Mouse (Mus musculus) T-helper 2 cell (primary cell): ENCODE results near the gene U2af2.

Source experiments
- in situ Hi-C: fragments of 300-600 bp; cut with MboI, MseI; formaldehyde crosslinking; loops from one replicate; pipeline ENCODE4 v1.15.1; 2025; ENCODE audit warnings: high pct_unique_total_duplicates

U2af2 gene

GRCm38 (mm10) chr7:5037026-5037425 lies 24.9 kb upstream of the U2af2 start:
- in situ Hi-C loops = no loop called here

- in situ Hi-C loops = no loop called here
These were observed 24.5 kb upstream of the U2af2 start for GRCm38 (mm10) chr7:5037467-5037866.

GRCm38 (mm10) chr7:5038109-5038732 lies 23.7 kb upstream of the U2af2 start, which contains the start of gene Zfp784:
Zfp784 (minus strand) TSS chr7:5038446.
- in situ Hi-C loops = no loop called here

DNA sequence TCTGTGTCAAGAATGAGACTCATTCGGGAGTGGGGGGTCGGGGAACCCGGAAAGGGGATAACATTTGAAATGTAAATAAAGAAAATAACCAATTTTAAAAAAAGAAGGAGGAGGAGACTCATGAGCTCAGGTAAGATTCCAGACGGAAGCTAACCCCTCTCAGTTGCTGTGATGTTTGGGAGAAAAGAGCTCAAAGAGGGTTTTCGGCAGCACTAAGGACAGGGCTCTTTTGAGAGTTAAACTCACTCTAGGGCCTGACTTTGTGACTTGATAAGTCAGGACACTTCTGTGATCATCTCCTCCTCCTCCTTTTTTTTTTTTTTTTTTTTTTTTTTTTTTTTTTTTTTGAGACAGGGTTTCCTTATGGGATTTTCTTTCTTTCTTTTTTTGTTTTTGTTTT lies 23.0 kb upstream of the U2af2 start:
- in situ Hi-C loops = no loop called here

GRCm38 (mm10) chr7:5044981-5045380 lies 17.0 kb upstream of the U2af2 start:
- in situ Hi-C loops = no loop called here

- in situ Hi-C loops = no loop called here
These were observed 15.8 kb upstream of the U2af2 start for GRCm38 (mm10) chr7:5046112-5046511.

- in situ Hi-C loops = no loop called here
These were observed 14.6 kb upstream of the U2af2 start for GRCm38 (mm10) chr7:5047313-5047712.

DNA sequence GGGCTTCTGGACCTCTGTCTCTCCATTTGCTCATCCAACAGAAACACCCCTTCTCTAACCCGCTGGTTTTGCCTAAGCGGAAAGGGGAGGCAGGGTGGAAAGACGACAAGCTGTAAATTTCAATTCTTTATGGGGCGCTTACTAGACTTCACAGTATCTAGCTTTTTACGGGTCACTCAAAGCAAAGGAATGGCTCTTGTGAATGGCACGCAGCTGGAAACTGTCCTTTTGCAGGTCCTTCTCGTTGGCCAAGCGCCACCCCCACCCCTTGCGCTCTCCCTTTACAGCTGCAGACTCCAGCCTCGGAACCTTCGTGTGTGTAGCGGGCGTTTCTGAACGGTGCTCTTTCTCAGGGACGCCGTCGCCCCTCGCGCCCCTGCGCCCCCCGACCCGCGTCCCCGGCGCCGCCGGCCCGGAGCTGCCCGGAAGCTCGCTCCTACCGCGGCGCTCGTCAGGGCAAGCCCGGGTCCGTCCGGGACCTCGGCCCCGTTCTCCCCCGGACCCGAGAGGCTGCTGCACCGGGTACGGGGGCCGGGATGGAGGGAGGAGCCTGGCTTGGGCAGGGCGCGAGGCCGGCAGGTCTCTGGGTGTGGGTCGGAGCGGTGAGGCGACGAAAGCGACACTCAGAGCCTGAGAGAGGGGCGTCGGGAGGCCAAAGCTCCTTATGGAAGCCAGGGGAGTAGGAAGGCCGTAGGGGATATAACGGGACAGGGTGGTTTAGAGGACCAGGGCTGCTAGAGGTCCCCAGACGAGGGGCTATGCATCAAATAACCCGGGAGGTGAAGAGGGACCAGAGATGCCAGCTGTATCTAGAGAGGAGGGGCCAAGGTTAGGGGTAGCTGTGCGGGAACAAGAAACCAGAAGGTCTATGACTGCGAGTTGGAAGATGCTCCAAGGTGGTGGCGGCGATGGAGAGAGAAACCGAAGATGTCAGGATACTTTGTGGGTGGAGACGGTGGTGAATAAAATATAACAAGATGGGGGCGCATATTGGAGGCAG lies 10.4 kb upstream of the U2af2 start, which contains the start of gene Zfp580:
TSS of gene Zfp580 (plus strand) at position 346 of the 1,000 bp plus-strand sequence.
- in situ Hi-C loops = loop anchor here (5.0 to 25.0 kb wide), 6 partner anchors 34 to 1364 kb away; partner anchors contain the start of genes Gm44973, Leng8, Mboat7 and Tmc4

- in situ Hi-C loops = loop anchor here (5.0 to 25.0 kb wide), 6 partner anchors 35 to 1365 kb away; partner anchors contain the start of genes Gm44973, Leng8, Mboat7 and Tmc4
These were observed 9.5 kb upstream of the U2af2 start for GRCm38 (mm10) chr7:5052438-5052837.

DNA sequence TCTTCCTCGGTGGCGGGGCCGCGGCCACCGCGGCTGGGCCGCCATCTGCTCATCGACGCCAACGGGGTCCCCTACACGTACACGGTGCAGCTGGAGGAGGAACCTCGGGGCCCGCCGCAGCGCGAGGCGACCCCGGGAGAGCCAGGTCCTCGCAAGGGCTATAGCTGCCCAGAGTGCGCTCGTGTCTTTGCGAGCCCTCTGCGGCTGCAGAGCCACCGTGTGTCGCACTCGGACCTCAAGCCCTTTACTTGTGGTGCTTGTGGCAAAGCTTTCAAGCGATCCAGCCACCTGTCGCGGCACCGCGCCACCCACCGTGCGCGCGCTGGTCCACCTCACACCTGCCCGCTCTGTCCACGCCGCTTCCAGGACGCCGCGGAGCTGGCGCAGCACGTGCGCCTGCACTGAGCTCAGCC lies 9.0 kb upstream of the U2af2 start:
- in situ Hi-C loops = loop anchor here (5.0 to 25.0 kb wide), 6 partner anchors 36 to 1366 kb away; partner anchors contain the start of genes Gm44973, Leng8, Mboat7 and Tmc4

- in situ Hi-C loops = loop anchor here (5.0 to 25.0 kb wide), 6 partner anchors 36 to 1366 kb away; partner anchors contain the start of genes Gm44973, Leng8, Mboat7 and Tmc4
These were observed 8.3 kb upstream of the U2af2 start for GRCm38 (mm10) chr7:5053456-5054179.

- in situ Hi-C loops = loop anchor here (10.0 to 25.0 kb wide), 4 partner anchors 242 to 1369 kb away; partner anchors contain the start of genes Leng8, Mboat7, Tmc4 and Tsen34
These were observed 5.2 kb upstream of the U2af2 start for GRCm38 (mm10) chr7:5056651-5057263.

GRCm38 (mm10) chr7:5057381-5057780 lies 4.6 kb upstream of the U2af2 start:
- in situ Hi-C loops = loop anchor here (10.0 to 25.0 kb wide), 4 partner anchors 243 to 1370 kb away; partner anchors contain the start of genes Leng8, Mboat7, Tmc4 and Tsen34

GRCm38 (mm10) chr7:5057804-5058203 lies 4.1 kb upstream of the U2af2 start:
- in situ Hi-C loops = loop anchor here (10.0 to 25.0 kb wide), 4 partner anchors 243 to 1371 kb away; partner anchors contain the start of genes Leng8, Mboat7, Tmc4 and Tsen34

- in situ Hi-C loops = loop anchor here (10.0 to 25.0 kb wide), 4 partner anchors 244 to 1371 kb away; partner anchors contain the start of genes Leng8, Mboat7, Tmc4 and Tsen34
These were observed 3.3 kb upstream of the U2af2 start for GRCm38 (mm10) chr7:5058631-5059030.

DNA sequence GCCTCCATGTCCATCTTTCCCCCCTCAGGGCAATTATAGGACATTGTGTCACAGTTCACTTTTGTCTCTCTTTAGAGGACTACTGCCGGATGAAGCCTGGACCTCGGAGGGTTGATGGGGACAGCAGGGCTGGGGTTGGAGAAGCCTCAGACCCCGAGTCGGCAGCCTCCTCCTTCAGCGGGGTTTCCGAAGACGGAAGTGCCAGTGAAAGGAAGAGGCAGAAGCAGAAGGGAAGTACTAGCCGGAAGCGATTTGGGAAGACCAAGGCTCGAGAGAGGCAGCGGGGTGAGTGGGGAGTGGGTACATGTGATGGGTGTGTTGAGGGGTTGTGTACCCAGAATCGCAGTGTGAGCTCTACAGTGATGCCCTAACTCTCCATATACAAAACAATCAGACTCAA lies 2.5 kb upstream of the U2af2 start:
- in situ Hi-C loops = loop anchor here (10.0 to 25.0 kb wide), 4 partner anchors 245 to 1372 kb away; partner anchors contain the start of genes Leng8, Mboat7, Tmc4 and Tsen34

- in situ Hi-C loops = loop anchor here (25.0 kb wide), 3 partner anchors 923 to 1373 kb away; partner anchors contain the start of genes Leng8, Mboat7, Tmc4 and Tsen34
These were observed 1.7 kb upstream of the U2af2 start for GRCm38 (mm10) chr7:5060239-5060731.

- in situ Hi-C loops = loop anchor here (25.0 kb wide), 3 partner anchors 924 to 1374 kb away; partner anchors contain the start of genes Leng8, Mboat7, Tmc4 and Tsen34
These were observed 784 bp upstream of the U2af2 start for GRCm38 (mm10) chr7:5060944-5061773.
